Mouse (Mus musculus) thymus, adult 2 months (tissue): Measurements from ENCODE around the gene Gm13757.

ENCODE experiments used
- CTCF ChIP-seq: fragments of 200-500 bp; IDR thresholded peaks from 2 replicates; pipeline ENCODE4 v1.5.1; 2012; ENCODE audit warnings: mild to moderate bottlenecking, control low read depth, low read length, moderate library complexity, borderline replicate concordance; ENCODE audit not compliant: control insufficient read depth, poor library complexity, insufficient read depth; ENCODE audit errors: extremely low read depth
- POLR2A ChIP-seq: fragments of 200-500 bp; IDR thresholded peaks from 2 replicates; pipeline ENCODE4 v1.6.1; 2012; ENCODE audit warnings: mild to moderate bottlenecking, low read length, control low read depth, moderate library complexity; ENCODE audit not compliant: control insufficient read depth, poor library complexity, insufficient read depth; ENCODE audit errors: extremely low read depth

GRCm38 (mm10) chr2:88483298-88483697 lies 34.4 kb upstream of the Gm13757 start, which contains the start of gene Olfr1184:
- TF ChIP-seq POLR2A (no peak), CTCF (no peak)
